Mouse (Mus musculus): Measurements from ENCODE around the gene Gm10972.
"Not testable (repeated sequence)": the region's sequence is repeated elsewhere in the genome, so short reads cannot be mapped to it uniquely, and the experiment has no call there.

The Gm10972 gene

DNA sequence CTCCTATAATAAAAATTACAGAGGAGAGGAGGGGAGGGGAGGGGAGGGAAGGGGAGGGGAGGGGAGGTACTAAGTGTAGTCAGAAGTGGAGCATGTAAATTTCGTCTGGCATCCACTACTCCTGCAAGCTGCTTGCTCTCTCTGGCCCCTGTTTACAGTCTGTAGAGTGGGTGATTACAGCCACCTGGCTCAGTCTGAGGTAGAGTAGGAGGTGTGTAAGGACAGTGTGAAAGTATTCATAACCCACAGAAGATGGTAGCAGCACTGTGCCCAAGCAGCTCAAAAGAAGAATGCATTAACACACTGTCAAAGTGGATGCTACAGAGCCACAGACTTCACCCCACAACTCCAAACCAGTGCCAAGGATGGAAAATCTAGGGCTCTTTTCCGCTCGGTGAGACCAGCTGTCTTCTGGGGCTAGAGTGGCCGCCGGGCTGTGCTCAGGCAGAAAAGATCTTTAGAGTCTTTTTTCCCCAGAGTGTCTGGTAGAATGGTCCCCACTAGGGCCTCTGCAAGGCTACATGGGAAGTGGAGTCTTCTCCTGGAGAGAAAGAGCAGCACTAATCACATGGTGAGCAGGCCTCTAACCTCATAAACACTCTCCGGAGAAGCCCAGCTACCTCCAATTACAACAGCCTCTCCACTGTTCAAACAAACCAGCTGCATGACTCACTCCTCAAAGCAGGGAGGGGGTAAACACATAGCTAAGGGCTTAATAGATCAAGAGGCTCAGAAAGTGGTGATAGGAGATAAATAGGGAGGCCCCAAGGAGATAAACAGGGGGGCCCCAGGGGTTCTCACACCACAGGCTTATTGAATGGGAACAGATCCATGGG, 6.1 kb downstream of the Gm10972 start:
- H3K9me3 ChIP-seq (ENCODE audit: low read length): no peaks in the 10 kb centered on the region
- no peak overlapping the region for H3K4me3 ChIP-seq (replicated peaks; ENCODE audit: low read length)
- 0 out of 2 replicates have a peak, but pooled peaks cover 5% of the 10 kb centered on the region for H3K27me3 ChIP-seq (ENCODE audit: insufficient read depth, low read length)
- no peaks in the 10 kb centered on the region for H3K36me3 ChIP-seq (ENCODE audit: insufficient read depth, low read length)
- TF ChIP-seq POU5F1 (IDR thresholded peaks at IDR 0.05; ENCODE audit: borderline replicate concordance, low read length) (no peak), CTCF (conservative IDR thresholded peaks at IDR 0.05; ENCODE audit: low read length) (no peak), NANOG (IDR thresholded peaks at IDR 0.05; ENCODE audit: borderline replicate concordance, low read length) (no peak)
- H3K4me1 ChIP-seq (replicated peaks; ENCODE audit: low read depth, low read length): peaks cover 11% of the 10 kb centered on the region; the same call in 1 of the 2 replicates

DNA sequence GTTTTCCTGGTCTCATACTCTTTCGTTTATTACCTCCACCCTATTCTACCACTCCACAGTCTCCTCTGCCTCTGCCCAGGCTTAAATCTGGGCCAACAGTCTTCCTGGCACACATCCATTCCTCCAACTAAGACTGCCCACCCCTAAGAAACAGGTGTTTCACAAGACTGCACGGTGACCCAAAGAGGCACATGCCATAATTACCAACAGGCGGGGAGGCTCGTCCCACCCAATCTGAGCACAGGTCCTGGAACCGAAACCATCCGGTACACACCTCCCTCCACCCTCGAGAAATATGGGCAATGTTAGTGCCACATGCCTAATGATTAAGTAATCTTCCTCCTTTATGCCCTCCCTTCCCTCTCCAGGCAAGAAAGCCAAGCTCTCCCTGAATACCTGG, 7.5 kb downstream of the Gm10972 start:
- Histone ChIP-seq H3K27me3 (ENCODE audit: insufficient read depth, low read length) (0 out of 2 replicates have a peak, but pooled peaks cover 5% of the 10 kb centered on the region), H3K4me1 (replicated peaks; ENCODE audit: low read depth, low read length) (peaks cover 11% of the 10 kb centered on the region; the same call in 1 of the 2 replicates)

DNA sequence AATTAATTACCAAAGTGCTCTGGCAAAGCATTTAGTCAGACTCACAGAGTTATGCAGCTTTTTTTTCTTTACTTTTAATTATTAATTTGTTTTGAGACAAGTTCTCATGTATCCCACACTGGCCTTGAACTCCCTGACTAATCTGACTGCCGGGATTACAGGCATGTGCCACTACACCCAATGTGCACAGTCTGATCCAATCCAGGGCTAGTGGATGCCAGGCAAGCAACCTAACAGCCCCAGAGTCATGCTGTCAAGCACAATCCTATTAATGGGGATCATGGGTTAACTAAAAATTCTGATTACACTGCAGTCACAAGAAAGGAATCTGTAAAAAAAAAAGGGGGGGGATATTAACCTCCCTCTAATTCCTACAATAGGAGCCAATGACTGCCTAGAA, 11.1 kb downstream of the Gm10972 start:
- H3K27me3 ChIP-seq (ENCODE audit: insufficient read depth, low read length): peaks cover 24% of the 10 kb centered on the region

More for the DNA sequence above, 7.5 kb downstream of the Gm10972 start:
- H3K36me3 ChIP-seq (ENCODE audit: insufficient read depth, low read length): no peaks in the 10 kb centered on the region
- TF ChIP-seq POU5F1 (IDR thresholded peaks at IDR 0.05; ENCODE audit: borderline replicate concordance, low read length) (no peak), NANOG (IDR thresholded peaks at IDR 0.05; ENCODE audit: borderline replicate concordance, low read length) (no peak), CTCF (conservative IDR thresholded peaks at IDR 0.05; ENCODE audit: low read length) (no peak)
- H3K4me3 ChIP-seq (replicated peaks; ENCODE audit: low read length): no peak overlapping the region
- H3K9me3 ChIP-seq (ENCODE audit: low read length): no peaks in the 10 kb centered on the region

DNA sequence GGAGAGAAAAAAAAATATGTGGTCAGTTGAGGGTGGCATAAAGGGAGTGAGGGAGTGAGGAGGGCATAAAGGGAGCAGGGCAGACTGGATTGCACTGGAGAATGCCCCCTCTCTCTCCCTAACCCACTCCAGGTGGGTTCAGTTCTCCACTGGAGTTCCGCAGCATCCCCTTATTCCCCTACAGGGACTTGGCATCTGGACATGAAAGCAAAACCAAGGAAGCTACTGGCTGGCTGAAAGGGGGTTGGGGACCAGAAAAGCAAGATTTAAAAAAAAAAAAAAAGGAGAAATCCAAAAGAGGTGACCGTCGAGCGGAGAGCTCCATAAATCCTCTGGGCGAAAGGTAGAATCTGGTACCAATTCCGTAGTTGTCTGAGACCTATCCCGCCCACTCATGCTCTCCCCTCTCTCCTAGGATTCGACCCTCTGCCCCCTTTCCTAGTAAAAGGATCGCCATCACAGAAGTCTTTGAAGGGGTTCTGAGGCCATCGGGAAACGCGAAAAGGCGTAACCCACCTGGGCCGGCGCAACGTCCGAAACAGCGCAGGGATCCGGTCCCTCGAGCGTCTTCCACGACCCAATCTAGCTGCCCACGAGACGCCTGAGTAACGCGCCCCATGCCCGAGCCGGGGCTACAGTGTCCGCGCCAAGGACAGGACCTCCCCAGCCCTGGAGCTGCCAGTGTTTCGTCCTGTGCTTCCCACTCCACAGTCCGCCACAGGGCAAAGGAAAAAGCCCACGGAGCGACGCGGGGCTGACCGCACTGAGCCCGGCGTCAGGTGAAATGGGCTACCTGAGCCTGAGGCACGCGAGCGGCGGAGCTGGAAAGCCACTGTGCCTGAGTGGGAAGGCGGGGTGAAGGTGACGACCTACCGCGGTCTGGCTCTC, 15.2 kb downstream of the Gm10972 start:
- not testable (repeated sequence) for H3K36me3 ChIP-seq (ENCODE audit: insufficient read depth, low read length); H3K9me3 ChIP-seq (ENCODE audit: low read length)
- Histone ChIP-seq H3K4me3 (replicated peaks; ENCODE audit: low read length) (peak overlapping the region; percentile 58), H3K27me3 (ENCODE audit: insufficient read depth, low read length) (peaks cover 23% of the 10 kb centered on the region), H3K4me1 (replicated peaks; ENCODE audit: low read depth, low read length) (peaks cover 13% of the 10 kb centered on the region)

More for the DNA sequence above, 11.1 kb downstream of the Gm10972 start:
- H3K4me3 ChIP-seq (replicated peaks; ENCODE audit: low read length); H3K4me1 ChIP-seq (replicated peaks; ENCODE audit: low read depth, low read length); H3K9me3 ChIP-seq (ENCODE audit: low read length); H3K36me3 ChIP-seq (ENCODE audit: insufficient read depth, low read length): not testable (repeated sequence)

DNA sequence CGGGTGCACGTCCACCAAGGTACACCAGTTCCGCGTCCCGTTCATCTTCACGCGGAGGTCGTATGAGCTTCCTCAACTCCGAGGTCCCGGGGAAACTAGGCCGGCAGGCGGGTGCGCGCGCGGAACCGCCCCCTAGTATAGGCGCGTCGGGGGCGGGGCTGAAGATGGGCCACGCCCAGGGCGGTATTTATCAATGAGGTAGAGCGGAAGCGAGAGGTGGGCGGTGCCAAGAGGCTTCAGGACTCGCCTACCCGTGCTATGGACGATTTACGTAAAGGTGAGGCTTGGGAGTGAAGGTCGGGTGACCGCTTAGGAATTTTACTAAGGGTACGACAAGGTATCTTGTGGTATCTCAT, 15.8 kb downstream of the Gm10972 start, which contains the start of gene Tuft1:
TSS of gene Tuft1 (minus strand) at position 133 of the 356 bp plus-strand sequence.
- peaks cover 23% of the 10 kb centered on the region for H3K27me3 ChIP-seq (ENCODE audit: insufficient read depth, low read length)
- H3K9me3 ChIP-seq (ENCODE audit: low read length); H3K36me3 ChIP-seq (ENCODE audit: insufficient read depth, low read length): not testable (repeated sequence)
- H3K4me3 ChIP-seq (replicated peaks; ENCODE audit: low read length): peak within 1 kb of the TSS; percentile 58
- peaks cover 13% of the 10 kb centered on the region for H3K4me1 ChIP-seq (replicated peaks; ENCODE audit: low read depth, low read length)

DNA sequence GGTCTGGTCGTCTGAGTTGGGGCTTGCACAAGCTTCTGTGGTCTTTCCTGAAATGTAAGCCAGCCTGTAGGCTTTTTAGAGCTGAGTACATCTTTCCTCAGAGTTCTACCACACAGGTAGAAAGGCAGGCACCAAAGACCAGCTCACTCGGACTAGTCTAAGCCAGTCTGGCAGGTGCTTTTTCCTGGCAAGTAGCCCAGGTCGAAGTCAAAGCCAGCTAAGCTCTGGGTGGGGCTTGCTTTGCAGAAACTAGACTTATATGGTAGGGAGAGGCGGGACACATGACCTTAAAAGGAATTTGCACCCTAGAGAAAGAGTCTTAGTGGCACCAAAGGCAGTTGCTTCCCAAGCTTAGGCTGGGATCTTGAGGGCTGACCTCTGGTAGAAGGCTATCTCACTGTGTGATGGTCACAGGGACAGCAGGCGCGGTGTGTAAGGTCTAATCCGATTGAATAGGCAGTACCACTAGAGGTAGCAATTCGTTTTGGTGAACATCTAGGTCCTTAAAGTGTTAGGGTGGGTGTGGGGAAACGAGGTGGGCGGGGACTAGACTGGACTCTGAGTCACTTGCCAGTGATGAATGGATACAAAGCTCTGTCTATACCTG, 16.3 kb downstream of the Gm10972 start:
- H3K4me3 ChIP-seq (replicated peaks; ENCODE audit: low read length); H3K36me3 ChIP-seq (ENCODE audit: insufficient read depth, low read length); H3K9me3 ChIP-seq (ENCODE audit: low read length): not testable (repeated sequence)
- peaks cover 23% of the 10 kb centered on the region for H3K27me3 ChIP-seq (ENCODE audit: insufficient read depth, low read length)
- peaks cover 13% of the 10 kb centered on the region for H3K4me1 ChIP-seq (replicated peaks; ENCODE audit: low read depth, low read length)

DNA sequence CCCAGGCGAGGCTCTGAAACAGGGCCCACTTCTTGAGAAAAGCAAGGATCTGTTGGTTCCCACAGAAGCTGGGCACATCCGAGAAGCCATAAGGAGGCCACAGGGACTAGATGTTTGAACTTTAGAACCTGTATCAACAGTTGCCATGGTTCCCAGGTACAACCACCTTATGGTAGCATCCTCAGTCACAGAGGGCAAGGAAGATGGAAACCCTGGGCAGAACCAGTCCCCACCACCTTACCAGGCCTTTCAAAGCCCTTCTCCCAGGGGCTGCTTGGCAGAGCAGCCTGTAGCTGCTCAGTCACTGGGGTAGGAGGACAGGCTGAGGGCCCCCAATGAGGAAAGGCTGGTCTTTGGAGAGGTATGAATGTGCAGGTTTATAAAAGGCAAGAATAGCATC, 17.9 kb downstream of the Gm10972 start:
- not testable (repeated sequence) for H3K9me3 ChIP-seq (ENCODE audit: low read length); H3K36me3 ChIP-seq (ENCODE audit: insufficient read depth, low read length); H3K4me3 ChIP-seq (replicated peaks; ENCODE audit: low read length)
- Histone ChIP-seq H3K27me3 (ENCODE audit: insufficient read depth, low read length) (peaks cover 23% of the 10 kb centered on the region), H3K4me1 (replicated peaks; ENCODE audit: low read depth, low read length) (peaks cover 13% of the 10 kb centered on the region)

DNA sequence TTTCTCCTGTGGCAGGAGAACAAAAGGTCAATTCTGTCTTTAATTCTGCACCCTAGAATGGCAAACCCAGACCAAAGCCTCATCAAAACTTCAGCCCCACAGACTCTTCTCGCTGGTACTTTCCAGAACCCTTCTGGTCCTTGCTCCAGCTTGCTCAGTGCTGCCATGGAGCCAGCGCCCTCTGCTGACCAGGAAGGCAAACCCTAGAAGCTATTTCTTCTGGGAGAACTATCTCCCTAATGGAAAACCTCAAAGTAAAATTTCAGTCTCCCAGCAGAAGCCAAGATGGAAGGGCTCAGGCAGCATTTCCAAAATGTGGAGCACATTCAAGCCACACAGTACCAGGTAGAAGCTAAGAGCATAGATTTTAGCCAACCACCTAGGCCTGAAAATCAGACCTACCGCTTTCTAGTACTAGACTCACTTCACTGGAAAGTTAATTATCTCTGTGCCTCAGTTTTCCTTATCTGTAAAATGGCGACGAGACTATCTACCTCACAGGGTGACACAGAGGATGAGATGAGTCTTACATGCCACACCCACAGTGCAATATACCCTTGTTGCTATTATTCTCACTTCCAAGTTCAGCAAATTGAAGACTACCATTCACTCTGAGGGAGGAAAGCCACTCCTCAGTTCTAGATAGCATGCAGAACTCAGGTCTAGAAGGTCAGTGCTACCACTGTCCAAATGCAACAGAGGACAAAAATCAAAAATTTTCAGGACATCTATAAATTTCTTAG, 22.3 kb downstream of the Gm10972 start:
- not testable (repeated sequence) for H3K9me3 ChIP-seq (ENCODE audit: low read length); H3K27me3 ChIP-seq (ENCODE audit: insufficient read depth, low read length); H3K4me3 ChIP-seq (replicated peaks; ENCODE audit: low read length); H3K36me3 ChIP-seq (ENCODE audit: insufficient read depth, low read length); H3K4me1 ChIP-seq (replicated peaks; ENCODE audit: low read depth, low read length)

DNA sequence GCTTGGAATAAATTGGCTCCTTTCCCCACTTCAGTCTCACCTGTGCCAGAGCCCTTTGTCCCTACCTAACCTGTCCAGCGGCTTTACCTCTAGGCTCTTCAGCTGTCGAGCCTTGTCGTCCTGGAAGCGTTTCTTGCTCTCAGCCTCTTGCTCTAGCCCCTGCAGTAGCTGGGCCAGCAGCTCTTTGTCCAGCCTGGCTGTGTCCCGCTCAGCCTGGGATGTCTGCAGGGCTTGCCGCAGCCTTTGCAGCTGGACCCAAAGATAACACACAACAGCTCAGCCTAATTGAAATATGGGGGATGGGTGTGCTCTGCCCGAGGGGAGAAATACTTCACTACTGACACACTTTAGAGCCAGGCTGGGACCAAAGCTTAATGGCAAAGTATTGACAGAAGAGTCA, 23.0 kb downstream of the Gm10972 start:
- H3K27me3 ChIP-seq (ENCODE audit: insufficient read depth, low read length); H3K4me3 ChIP-seq (replicated peaks; ENCODE audit: low read length); H3K4me1 ChIP-seq (replicated peaks; ENCODE audit: low read depth, low read length); H3K36me3 ChIP-seq (ENCODE audit: insufficient read depth, low read length); H3K9me3 ChIP-seq (ENCODE audit: low read length): not testable (repeated sequence)

DNA sequence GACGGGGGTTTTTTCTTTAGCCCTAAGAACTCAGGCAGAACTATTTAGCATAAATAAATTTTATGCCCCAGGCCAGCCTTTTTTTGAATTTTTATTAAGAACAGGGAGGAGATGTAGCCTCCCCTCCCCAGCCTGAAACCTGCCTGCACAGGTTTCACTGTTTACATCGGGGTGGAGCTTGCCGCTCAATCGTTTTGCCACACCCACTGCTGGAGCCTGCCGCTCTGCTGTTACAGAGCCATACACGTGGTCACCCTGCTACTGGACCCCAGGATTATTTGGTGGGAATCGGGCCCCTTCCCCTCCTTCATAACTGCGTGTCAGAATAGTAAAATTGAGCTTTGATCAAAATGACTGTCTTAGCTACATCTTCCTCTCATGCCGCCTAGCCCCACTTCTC, 32.2 kb downstream of the Gm10972 start:
- H3K4me1 ChIP-seq (replicated peaks; ENCODE audit: low read depth, low read length); H3K4me3 ChIP-seq (replicated peaks; ENCODE audit: low read length); H3K36me3 ChIP-seq (ENCODE audit: insufficient read depth, low read length); H3K27me3 ChIP-seq (ENCODE audit: insufficient read depth, low read length): not testable (repeated sequence)
- peaks cover 81% of the 10 kb centered on the region for H3K9me3 ChIP-seq (ENCODE audit: low read length)

Measured in E14TG2a.4 (cell line).